Mouse (Mus musculus): ENCODE measurements around the gene Ndufb2.

The Ndufb2 gene

DNA sequence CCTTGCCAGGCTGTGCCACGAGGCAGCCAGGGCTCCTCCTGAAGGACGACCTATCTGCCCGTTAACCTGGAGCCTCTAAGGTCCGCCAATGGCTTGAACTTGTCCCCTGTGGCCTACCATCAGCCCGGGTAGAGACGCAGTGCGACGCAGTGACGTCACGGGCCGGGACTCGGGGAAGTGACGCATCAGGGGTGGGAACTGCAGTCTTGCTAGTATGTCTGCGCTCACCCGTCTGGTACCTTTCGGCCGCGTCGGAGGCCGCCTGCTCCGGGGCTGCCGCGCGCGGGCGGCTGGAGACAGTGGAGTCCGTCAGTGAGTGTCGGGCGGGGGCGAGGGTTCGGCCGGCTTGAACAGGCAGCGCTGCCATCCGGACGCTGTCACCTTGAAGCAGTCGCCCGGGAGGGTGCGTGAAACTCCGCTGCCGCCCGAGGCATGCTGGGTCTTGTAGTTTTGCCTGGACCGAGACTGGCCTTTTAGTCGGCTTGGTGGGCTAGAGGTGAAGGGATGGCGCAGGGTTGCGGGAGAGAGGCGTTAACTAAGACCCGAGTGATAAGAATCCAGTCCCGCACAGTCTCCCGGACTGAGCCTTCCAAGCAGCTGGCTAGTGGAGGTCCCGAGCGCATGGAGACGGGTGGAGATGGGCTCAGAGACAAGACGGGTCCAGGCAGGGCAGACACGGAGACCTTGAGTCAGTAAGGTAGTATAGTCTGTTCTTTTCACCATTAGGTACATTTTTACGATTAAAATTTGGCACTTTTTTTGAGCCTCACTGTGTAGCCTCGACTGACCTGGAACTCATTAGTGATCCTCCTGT lies at the start of gene Ndufb2:
Ndufb2 (plus strand) TSS at position 174 of the 814 bp plus-strand sequence.
- peak; percentile 95 for DNase-seq (ENCODE audit: low read depth)

DNA sequence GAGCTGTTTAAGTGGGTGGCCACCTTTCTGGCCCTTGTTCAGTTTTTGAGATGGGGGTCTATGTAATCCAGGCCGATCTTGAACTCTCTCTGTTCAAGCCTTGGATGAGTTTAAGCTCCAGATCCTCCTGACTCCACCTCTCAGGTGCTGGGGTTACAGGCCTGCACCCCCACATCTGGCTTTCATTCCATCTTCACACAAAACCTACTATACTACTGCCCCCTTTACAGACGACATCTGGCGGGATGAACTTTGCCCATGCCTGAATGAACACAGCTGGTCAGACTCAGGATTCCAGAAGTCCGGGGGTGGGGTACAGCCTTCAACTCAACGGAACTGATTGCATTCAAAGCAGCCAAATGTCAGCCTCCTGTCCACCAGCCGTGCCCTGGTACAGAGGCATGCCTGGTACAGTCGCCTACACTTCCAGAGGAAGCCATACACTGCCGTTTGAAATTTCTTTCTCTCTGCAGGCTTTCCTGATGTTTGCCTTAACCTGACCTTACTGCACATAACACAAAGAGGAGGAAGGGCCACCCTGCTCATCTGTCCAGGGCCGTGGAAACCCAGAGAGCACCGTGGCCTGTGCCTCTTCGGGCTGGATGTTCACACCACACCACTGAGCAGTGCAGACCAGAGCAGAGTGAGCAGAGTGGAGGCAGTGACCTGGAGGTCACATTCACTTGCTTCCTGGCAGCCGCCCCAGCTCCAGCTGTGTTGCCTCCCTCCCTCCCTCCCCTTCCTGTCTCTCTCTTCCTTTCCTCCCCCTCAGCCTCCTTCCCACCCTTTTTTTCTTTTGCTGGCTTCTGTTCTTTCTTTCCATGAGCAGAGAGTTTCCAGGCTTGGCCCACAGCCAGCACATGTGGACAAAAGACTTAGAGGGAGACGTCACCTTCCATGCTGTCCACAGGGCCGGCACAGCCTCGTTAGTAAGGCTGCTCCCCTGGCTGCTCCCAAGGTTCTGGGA lies 49.5 kb upstream of the Ndufb2 start:
- no peak for DNase-seq (ENCODE audit: low read depth)

DNA sequence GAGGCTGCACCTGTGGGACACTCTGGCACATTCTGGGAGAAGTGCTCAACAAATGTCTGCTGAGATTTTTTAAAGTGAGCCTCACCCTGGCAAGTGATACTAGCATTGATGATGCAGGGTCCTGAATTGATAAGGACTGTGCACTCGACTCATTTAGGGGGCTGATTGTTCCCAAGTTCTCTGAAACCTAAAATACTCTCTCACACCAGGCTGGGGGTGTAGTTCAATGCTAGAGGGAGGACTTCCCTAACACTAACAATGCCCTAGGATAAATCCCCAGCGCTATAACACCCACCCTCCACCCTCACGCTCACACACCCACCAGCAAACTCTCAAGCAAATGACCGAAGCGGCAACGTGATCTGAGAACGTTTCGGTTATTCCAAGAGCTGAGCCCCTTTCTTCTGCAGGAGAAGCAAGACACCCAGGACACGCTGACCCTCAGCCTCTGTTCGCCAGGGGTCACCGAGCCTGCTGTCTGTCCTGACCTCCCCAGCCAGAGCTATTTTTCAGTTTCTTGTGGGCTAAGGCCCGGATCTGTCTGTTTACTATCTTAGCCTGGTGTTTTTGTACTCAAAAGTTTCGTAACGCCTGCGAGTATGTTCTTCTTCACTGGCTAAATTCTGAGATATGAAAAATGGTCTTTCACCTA lies 48.5 kb upstream of the Ndufb2 start:
- DNase-seq (ENCODE audit: low read depth): no peak

DNA sequence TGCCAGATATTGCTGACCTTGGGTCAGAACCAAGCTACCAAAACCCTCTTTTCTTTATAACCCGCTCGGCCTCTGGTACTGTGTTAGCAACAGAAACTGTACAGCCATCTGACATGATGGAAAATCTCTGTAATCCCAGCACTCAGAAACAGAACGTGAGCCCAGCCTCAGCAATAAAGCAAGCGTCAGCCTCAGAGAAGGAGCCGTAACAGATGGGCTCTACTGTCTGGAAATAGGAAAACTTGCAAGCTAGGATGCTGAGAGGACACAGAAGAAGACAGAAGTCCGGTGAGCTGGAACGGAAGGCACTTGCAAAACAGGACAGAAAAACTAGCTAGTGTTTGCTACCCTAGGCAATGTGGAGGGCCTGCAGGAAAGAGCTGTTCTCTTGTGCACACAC lies 46.9 kb upstream of the Ndufb2 start:
- no peak for DNase-seq (ENCODE audit: low read depth)

DNA sequence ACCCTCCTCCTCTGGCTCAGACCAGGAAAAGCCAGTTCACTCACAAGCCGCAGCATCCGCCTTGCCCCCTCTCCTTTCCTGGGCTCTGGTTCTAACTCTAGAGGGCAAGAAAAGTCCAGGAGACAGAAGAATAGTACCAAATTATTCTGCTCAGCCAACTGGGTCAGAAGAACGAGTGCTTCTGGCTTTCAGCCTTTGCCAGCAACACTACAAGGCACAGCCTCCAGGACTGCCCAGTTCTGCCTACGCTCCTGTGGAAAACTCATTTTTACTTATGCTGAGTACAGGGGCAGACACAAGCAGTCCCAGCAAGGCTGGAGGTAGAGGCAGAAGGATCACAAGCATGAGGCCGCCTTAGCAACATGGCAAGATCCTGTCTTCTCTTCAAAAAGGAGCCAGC lies 44.3 kb upstream of the Ndufb2 start:
- DNase-seq (ENCODE audit: low read depth): no peak

DNA sequence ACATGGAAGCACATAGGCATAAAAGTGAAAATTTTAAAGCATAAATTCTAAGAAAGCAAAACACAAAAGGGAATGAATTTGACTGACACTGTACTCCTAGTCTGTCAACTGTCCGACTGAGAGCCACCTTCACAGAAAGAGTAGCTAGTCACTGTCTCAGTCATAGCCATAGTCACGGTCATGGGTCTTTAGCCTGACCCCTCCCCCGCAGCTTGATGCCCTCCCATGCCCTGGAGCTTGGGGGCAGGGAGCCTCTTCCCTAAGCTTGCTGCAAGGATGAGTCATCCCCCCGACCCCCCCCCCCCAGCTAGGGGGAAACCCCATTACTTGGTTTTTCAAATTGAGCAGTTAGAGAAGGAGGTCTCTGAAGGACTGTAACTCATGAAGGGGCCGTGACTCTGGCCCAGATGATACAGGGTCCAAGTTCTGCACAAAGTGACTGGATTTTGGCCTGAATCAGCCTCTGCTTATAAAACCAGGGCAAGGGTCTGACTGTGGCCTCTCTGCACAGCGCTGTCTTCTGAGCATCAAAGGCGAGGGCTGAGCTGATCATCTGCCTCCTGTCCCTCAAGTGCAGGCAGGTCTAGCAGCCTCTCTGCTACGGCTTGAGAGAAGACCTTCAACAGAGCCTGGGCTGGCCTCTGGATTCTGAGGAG lies 40.3 kb upstream of the Ndufb2 start:
- no peak for DNase-seq (ENCODE audit: low read depth)

DNA sequence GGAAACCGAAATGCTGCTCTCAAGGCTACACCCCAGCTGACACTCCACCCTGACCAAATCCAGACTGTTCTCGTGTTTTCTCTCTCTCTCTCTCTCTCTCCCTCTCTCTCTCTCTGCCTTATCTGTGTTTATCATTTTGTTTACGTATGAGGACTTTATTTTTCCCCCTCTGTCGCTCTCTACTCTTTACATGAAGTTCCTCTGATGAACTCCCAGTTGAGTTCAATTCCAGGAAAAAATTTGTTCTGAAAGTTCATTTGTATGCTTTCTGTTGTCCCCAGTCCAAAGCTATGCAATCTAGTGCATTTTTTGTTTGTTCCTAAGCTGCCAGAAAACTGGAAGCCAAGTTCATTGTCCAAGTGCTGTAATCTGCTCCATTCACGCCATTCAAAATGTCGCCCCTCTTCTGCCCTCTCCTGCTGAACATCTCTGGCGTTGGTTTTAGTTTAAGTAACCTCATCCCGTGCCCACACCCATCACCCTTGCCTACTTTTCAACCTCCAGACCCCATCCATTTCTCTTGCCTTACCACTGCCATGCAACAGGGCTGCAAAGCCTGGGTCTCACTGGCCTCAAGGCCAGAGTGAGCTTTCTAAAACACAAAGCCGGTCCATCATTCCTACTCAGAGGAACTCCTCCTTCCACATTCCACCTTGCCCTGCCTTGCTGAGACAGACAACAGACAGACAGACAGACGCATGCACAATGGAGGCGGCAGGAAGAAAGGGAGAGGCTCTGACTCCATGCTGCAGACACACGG lies 37.3 kb upstream of the Ndufb2 start:
- no peak for DNase-seq (ENCODE audit: low read depth)

DNA sequence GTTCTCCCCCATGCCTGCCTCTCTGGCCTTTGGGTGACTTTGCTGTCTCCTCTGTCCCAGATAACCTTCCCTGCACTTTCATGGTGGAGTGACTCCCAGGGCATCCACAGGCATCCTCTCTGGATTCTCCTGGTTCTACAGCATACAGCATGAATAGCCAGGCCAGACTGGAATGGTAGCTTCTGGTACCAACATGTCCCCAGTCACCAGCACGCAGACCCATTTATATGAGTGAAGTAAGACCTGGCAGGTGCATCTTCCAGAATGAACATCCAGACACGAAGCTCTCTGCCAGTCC lies 36.8 kb upstream of the Ndufb2 start:
- DNase-seq (ENCODE audit: low read depth): no peak

DNA sequence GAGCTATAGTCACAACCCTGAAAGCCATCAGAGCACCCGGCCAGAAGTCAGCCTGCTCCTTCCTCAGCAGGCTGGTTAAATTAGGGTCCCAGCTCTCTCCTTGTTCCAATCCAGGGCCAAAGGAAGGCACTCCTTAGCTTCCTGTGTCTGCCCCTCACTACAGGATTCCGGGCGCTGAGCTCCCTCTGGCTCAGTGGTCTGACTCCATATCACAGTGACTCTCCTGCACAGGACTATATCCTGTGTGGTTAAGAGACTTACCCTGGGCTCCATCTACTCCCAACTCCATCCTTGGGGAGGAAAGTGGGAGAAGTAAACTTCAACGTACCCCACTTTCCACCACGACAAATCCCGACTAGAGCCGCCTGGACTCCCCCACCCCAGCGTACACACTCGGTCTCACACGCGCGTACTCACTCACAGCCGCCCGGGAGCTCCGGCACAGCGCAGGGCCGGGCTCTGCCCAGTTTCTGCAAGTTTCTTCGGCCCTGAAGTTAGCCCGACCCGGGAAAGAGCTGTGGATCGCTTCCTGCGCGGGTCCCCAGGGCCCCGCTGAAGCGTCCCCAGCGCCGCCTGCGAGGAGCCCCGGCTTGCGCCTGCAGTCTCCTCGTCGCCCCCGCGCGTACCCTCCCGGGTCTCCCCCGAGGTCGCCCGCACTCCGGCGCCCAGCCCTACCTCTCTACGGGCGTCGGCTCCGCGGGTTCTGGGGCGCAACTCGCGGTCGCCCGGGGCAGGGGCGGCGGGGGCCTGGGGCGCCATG lies 35.3 kb upstream of the Ndufb2 start:
- no peak for DNase-seq (ENCODE audit: low read depth)

DNA sequence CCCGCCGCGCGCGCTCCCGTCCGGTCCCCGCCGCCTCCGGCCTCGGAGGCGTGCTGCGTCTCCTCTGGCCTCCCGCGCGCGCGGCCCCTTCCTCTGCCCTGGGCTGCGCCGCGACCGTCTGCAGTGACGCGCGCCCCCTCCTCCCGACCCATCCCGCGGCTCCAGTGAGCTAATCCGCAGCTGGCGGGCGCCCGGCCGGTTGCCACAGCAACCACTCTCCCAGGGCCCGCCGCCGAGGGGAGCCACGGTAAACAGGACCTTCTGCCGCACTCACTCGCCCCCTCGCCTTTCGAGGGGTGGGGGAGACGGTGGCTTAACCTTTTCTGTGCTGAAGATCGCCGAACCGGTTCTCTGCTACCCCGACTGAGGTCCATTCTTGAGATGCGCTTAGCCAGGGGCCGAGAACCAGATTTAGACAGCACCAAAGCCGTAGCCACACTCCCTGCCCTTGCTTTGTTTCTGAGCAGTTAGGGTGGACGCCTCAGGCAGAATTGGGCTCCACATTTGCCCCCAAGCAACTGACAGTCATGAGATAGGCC lies 34.6 kb upstream of the Ndufb2 start, which contains the start of gene Dennd2a:
Dennd2a (minus strand) TSS at position 145 of the 539 bp plus-strand sequence.
- no peak for DNase-seq (ENCODE audit: low read depth)

DNA sequence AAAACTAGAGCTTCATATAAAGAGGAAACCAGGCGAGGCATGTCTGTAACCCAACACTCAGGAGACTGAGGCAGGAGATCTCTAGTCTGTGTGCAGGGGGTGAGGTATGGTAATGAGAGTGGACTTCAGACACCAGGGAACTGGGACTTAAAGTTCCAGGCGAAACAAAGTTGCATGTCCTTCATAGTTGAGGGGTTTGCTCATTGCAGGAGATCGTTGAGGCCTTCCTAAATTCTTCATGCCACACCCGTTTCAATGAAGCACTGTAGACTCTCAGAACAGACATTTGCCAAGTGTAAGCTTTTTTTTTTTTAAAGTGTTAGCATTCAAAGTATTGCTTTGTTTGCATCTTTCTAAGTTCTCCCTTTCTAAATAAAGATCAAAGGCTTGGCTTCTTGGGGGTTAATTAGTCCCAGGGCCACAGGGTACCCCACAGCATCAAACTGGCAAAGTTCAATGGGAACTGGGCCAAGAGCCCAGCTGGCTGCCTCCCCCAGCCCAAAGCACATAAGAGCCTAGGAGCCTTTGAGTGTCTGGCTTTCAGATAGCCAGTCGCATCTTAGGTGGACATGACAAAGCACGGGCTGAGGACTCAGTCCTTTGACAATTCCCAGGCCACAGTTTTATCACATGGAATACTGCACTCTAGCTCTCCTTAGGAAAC lies 33.0 kb upstream of the Ndufb2 start:
- DNase-seq (ENCODE audit: low read depth): no peak

DNA sequence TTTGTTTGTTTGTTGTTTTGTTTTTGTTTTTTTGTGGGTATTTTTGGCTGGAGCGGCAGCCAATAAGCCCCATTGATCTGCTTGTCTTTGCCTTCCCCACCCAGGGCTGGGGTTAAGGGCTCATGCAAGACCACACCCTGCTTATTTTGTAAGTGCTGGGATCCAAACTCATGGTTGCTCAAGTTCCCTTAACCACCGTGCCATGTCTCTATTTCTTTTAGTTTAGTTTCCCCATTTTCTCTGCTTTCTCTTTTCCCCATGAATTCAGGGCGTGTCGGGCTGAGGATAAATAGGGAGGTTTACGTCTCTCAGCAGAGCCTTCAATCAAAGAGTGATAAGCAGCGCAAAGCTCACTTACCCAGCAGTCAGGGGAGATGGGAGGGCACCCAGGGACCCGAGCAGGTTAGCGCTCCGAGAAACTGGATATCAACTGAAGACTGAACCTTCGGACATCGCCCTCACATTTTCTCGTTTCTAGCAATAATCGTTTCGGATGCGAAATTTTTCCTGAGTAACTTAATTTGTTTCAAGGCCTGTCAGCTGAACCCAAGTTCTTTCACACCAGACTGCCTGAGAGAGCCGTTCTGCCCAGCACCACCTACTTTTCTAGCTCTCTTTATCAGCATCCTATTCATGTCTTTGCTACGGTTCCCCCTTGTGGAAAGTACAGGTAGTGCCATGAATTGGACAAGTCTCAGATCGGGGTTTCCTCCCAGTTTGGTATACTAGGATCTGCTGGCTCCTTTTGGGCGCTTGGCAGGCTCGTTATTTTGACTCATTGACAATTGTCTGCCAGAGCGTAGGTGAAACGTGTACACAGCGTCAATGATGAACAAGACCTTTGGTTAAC lies 30.0 kb upstream of the Ndufb2 start:
- DNase-seq (ENCODE audit: low read depth): peak; percentile 88

DNA sequence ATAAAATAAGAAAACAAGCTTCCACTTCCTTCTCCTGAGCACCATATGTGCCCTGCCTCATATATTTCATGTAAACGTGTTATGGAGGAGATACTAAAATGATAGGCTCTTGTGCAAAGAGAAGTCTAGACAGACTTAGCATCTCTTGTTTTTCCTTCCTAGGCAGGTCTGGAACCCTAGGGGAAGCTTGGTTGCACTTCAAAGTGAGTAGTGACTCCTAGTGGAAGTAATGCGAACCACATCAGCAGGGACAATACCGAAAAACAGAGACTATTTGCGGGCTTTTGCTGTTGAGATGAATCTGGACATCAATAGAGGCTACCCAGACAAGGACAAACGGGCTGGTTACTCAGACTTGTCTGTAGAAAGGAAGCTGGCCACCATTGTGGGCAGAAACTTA lies 24.8 kb upstream of the Ndufb2 start:
- peak; percentile 70 for DNase-seq (ENCODE audit: low read depth)

DNA sequence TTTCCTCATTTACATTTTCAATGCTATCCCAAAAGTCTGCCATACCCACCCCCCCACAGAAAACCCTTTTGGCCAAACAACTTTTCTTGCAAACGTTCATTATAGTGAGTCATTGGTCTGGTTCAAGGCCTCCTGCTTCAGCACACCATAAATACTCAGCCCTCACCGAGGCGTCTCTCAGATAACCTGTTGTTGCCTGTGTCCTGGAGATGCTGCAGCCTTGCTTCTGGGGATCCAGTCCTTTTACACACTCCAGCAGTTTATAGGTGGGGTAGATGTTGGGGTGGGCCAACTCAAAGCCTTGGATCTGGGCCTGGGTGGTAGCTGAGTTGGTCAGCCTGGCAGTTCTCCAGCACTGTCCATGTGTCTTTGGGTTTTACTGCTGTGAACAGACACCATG lies 21.9 kb upstream of the Ndufb2 start:
- no peak for DNase-seq (ENCODE audit: low read depth)

DNA sequence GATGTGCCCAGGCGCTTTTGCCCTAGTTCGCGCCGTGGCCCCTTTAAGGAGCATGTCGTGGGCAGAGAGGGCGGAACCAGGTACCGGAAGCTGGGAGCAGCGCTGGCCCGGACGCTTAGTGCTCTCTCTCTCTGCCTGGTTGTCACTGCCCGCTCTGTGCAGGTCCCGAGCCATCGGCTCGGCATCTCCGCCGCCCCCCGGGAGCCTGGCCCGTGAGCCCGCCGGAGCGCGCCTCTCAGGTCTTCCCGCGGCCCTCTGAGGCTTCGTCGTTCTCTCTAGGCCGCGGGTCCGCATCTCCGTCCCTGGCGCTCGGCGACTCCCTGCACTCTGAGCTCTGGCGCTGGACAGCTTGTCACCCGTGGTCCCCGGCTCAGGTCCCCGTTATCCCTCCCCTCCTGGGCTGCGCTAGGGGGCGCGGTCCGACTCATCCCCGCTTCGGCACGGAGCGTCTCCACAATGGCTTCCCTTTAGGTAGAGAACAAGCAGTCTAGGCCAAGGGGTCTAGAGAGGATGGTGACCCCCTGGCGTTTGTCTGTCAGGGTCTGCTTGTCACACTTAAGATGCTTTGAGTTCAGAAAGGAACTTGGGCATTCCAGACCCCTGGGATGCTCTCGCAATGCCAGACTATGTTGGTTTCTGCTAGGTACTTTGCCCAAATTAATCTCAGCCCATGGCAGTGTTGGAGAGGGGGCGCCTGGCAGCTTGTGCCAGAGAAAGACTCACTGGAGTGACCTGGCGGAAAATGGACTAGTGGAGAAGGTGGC lies 18.4 kb upstream of the Ndufb2 start, which contains the start of gene Adck2:
Adck2 (plus strand) TSS at position 83 of the 764 bp plus-strand sequence.
- peak; percentile 83 for DNase-seq (ENCODE audit: low read depth)

DNA sequence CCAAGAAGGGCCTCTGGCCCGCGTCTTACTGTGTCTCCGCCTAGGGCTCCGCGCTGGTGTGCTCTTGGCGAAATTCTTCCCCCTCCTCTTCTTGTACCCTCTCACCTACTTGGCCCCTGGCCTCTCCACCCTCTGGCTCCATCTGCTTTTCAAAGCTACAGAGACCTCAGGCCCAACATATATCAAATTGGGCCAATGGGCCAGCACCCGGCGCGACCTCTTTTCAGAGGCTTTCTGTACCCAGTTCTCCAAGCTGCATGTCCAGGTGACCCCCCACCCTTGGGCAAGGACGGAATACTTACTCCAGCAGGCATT lies 17.9 kb upstream of the Ndufb2 start:
- DNase-seq (ENCODE audit: low read depth): no peak

DNA sequence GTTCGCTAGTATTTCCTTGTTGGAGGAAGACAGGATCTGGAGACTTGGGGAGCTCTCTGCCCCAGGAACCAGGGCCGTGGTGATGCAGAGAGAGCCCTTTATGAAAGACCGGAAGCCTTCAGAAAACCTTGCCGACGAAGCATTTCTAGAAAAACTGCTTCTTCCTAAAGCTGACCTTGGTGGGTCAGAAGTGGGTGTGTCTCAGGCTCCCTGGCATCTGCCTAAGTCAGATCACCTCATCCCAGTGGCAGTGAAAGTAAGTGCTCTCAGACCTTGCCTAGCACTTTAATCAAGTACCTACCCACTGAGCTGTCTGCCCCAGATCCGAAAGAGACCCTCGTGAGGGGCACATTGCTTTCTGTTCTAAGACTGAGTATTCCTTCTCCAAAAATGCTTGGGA lies 17.4 kb upstream of the Ndufb2 start:
- no peak for DNase-seq (ENCODE audit: low read depth)

DNA sequence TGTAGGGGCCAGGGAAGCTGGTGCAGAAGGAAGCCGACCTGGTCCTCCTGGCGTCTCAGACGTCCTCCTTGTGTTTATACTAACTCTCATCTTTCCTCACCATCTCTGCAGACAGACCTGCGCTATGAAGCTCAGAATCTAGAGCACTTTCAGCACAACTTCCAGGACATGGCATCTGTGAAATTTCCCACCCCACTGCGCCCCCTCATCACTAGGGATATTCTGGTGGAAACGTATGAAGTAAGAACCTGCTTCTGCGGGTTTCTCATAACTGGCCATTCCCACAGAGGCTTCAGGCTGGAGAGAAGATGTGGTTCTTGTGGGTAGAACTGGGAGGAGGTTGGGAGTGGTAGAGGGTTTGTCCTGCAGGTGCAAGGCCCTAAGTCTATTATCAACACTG lies 12.8 kb upstream of the Ndufb2 start:
- DNase-seq (ENCODE audit: low read depth): no peak

Data from naive thymus-derived CD4-positive, alpha-beta T cell, adult 2 months (primary cell).